Mouse (Mus musculus): ENCODE results near the gene Akap1. TPM values are rescaled to one million over a fixed set of nuclear protein-coding genes. Genes with fewer than 3 reads are reported as not detected.
A peak's percentile ranks its signal among the peaks of the same experiment; 100 is the strongest.

Akap1 gene
- total RNA-seq (2014; rRNA removed), result 53.2 and 60.7 TPM in 2 replicates
- polyA plus RNA-seq (2015; fragmentation: Nextera tagmentation; extraction: Ambion mirVana), result 24.5 and 28.6 TPM in 2 replicates

DNA sequence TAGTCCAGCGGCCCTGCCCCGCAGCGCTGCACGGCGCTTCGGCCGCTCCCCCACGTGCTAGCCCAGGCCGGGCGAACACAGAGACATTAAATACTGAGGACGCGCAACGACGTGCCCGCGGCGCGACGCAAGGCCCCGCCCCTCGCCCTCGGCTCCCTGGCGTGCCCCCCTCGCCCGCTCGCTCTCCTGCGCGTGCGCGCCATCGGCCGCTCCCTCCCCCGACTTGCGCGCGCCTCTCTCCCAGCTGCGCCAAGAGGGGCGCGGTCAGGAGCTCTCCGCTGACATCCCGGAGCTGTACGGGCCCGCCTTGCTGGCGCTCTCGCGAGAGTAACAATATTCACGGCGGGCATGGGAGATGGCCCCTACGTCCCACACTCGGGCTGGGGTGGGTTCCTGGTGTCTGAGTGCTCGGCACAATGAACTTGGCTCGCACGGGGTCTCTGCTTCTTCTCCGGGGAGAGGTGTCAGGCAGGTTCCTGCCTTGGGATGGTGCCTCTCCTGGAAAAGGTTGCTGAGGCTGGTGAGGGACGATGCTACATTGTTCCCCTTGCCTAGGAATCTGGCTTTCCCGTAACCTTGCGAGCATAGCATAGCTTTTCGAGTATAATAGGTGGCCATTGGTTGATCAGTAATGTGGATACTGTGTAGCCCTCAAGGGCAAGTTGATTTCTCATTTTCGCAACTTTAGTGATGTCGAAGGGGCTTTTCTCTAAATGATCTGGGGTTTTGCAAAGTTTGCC is at the start of gene Akap1:
Akap1 (minus strand) TSS at position 129 of the 740 bp plus-strand sequence.
- ATAC-seq, result peak; percentile 99
- peak; percentile 99 for DNase-seq
- Histone ChIP-seq H3K36me3 (ENCODE audit: insufficient read depth) (no peaks in the 10 kb centered on the region), H3K27ac (ENCODE audit: low read depth, low read length) (peak within 1 kb of the TSS; percentile 92), H3K27me3 (ENCODE audit: insufficient read depth, low read length) (no peaks in the 10 kb centered on the region), H3K9ac (peak within 1 kb of the TSS; percentile 74), H3K9me3 (ENCODE audit: low read length) (no peaks in the 10 kb centered on the region), H3K4me2 (ENCODE audit: low read depth) (peak within 1 kb of the TSS; percentile 99), H3K4me1 (ENCODE audit: insufficient read depth) (peaks cover 7% of the 10 kb centered on the region), H3K4me3 (ENCODE audit: low read depth, low read length) (peak within 1 kb of the TSS; percentile 71)
- WGBS, result 1% methylated on average over 57 of the region's 60 CpGs
- TF ChIP-seq CTCF (IDR thresholded peaks at IDR 0.05; ENCODE audit: low read depth), result no peak

GRCm38 (mm10) chr11:88909388-88910036 is 45.1 kb upstream of the Akap1 start:
- Histone ChIP-seq H3K4me2 (ENCODE audit: low read depth) (no peak overlapping the region), H3K4me3 (ENCODE audit: low read depth, low read length) (no peak overlapping the region), H3K9me3 (ENCODE audit: low read length) (no peaks in the 10 kb centered on the region), H3K4me1 (ENCODE audit: insufficient read depth) (no peaks in the 10 kb centered on the region), H3K27me3 (ENCODE audit: insufficient read depth, low read length) (no peaks in the 10 kb centered on the region), H3K36me3 (ENCODE audit: insufficient read depth) (no peaks in the 10 kb centered on the region), H3K27ac (ENCODE audit: low read depth, low read length) (no peak overlapping the region), H3K9ac (no peak overlapping the region)
- 72% methylated on average over 8 of the region's 8 CpGs for WGBS
- ATAC-seq, result no peak
- no peak for TF ChIP-seq CTCF (IDR thresholded peaks at IDR 0.05; ENCODE audit: low read depth)
- no peak for DNase-seq

DNA sequence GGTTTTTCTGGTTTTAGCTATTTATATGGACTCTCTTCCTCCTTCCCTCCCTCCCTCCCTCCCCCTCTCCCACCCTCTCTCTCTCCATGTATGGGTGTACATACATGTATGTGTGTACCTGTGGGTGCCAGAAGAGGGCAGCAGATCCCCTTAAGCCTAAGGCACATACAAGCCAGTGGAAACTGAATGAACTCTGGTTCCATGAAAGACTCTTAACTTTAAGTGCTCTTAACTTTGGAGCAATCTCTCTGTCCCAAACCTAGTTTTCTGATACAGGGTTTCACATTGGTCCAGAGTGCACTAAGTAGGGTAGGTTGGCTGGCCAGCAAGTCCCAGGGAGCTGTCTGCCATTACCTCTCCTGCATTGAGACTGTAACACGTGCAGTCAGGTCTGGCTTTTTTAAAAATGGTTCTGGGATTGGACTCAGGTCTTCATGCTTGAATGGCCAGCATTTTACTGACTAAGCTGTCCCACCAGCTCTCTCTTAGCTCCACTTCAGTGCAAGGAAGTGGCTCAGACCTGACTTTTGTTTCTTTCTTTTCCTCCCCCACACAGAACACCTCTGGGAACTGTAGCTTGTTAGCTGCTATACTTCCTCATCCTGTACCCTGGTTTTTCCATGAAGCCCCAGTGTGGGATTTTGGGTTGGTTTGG is 44.3 kb upstream of the Akap1 start:
- peak; percentile 66 for TF ChIP-seq CTCF (IDR thresholded peaks at IDR 0.05; ENCODE audit: low read depth)
- ATAC-seq, result peak; percentile 76
- 97% methylated on average over 1 of the region's 1 CpGs for WGBS

DNA sequence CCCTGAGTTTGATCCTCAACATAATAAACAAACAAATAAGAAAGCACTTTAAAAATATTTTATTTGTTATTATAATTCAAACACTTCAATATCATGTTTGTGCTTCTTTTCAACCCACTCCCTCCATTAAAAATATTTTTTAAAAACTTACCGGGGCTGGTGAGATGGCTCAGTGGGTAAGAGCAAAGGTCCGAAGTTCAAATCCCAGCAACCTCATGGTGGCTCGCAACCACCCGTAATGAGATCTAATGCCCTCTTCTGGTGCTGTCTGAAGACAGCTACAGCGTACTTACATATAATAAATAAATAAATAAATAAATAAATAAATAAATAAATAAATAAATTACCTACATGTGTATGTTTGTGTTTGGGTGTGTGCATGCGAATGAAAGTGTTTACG is 43.5 kb upstream of the Akap1 start:
- 95% methylated on average over 7 of the region's 7 CpGs for WGBS

More for the DNA sequence above, 44.3 kb upstream of the Akap1 start:
- H3K36me3 ChIP-seq (ENCODE audit: insufficient read depth), result no peaks in the 10 kb centered on the region
- no peaks in the 10 kb centered on the region for H3K27me3 ChIP-seq (ENCODE audit: insufficient read depth, low read length)
- no peaks in the 10 kb centered on the region for H3K9me3 ChIP-seq (ENCODE audit: low read length)
- no peak overlapping the region for H3K4me2 ChIP-seq (ENCODE audit: low read depth)
- no peak overlapping the region for H3K9ac ChIP-seq
- H3K4me3 ChIP-seq (ENCODE audit: low read depth, low read length), result no peak overlapping the region
- peak; percentile 49 for DNase-seq
- no peaks in the 10 kb centered on the region for H3K4me1 ChIP-seq (ENCODE audit: insufficient read depth)
- H3K27ac ChIP-seq (ENCODE audit: low read depth, low read length), result no peak overlapping the region

DNA sequence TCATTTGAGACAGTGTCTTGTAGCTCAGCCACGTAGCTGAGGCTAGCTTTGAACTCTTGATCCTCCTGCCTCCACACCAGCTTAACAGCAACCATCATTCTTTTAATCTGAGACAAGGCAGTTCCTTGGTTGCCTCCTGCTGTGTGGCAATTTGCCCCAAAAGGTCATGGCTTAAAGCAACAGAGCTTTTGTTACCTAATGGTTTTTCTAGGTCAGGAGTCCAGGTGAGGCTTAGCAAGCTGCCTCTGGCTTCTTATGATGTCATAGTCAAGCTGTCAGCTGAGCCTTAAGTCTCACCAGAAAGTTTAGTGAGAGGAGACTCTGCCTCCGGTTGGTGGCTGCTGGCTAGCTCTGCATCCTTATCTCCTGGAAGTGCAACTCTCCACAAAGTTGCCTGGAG is 41.2 kb upstream of the Akap1 start:
- Histone ChIP-seq H3K9me3 (ENCODE audit: low read length) (no peaks in the 10 kb centered on the region), H3K27me3 (ENCODE audit: insufficient read depth, low read length) (no peaks in the 10 kb centered on the region), H3K36me3 (ENCODE audit: insufficient read depth) (no peaks in the 10 kb centered on the region), H3K9ac (no peak overlapping the region), H3K4me2 (ENCODE audit: low read depth) (no peak overlapping the region), H3K27ac (ENCODE audit: low read depth, low read length) (no peak overlapping the region), H3K4me3 (ENCODE audit: low read depth, low read length) (no peak overlapping the region), H3K4me1 (ENCODE audit: insufficient read depth) (no peaks in the 10 kb centered on the region)
- WGBS, result 28% methylated on average over 2 of the region's 2 CpGs
- no peak for DNase-seq
- ATAC-seq, result no peak
- TF ChIP-seq CTCF (IDR thresholded peaks at IDR 0.05; ENCODE audit: low read depth), result no peak

More for the DNA sequence above, 43.5 kb upstream of the Akap1 start:
- DNase-seq (no peak), ATAC-seq (no peak)
- Histone ChIP-seq H3K9ac (no peak overlapping the region), H3K27ac (ENCODE audit: low read depth, low read length) (no peak overlapping the region), H3K4me2 (ENCODE audit: low read depth) (no peak overlapping the region), H3K36me3 (ENCODE audit: insufficient read depth) (no peaks in the 10 kb centered on the region), H3K9me3 (ENCODE audit: low read length) (no peaks in the 10 kb centered on the region), H3K4me1 (ENCODE audit: insufficient read depth) (no peaks in the 10 kb centered on the region), H3K4me3 (ENCODE audit: low read depth, low read length) (no peak overlapping the region), H3K27me3 (ENCODE audit: insufficient read depth, low read length) (no peaks in the 10 kb centered on the region)
- TF ChIP-seq CTCF (IDR thresholded peaks at IDR 0.05; ENCODE audit: low read depth), result no peak

DNA sequence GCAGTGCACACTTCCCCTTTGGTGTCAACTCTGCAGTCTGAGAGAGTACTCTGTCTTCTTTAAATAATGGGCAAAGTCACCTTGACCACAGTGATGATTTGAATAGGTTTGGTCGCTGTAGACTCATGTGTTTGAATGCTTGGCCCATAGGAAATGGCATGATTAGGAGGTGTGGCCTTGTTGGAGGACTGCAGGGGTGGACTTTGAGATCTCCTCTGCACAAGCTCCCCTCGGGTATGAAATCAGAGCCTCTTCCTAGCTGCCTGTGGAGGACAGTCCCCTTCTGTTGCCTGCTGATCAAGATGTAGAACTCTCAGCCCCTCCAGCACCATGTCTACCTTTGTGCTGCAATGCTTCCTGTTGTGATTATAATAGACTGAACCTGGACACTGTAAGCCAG is 39.7 kb upstream of the Akap1 start:
- WGBS, result 75% methylated on average over 2 of the region's 2 CpGs
- Histone ChIP-seq H3K27me3 (ENCODE audit: insufficient read depth, low read length) (no peaks in the 10 kb centered on the region), H3K9me3 (ENCODE audit: low read length) (no peaks in the 10 kb centered on the region), H3K9ac (no peak overlapping the region), H3K4me1 (ENCODE audit: insufficient read depth) (no peaks in the 10 kb centered on the region), H3K27ac (ENCODE audit: low read depth, low read length) (no peak overlapping the region), H3K36me3 (ENCODE audit: insufficient read depth) (no peaks in the 10 kb centered on the region), H3K4me2 (ENCODE audit: low read depth) (no peak overlapping the region), H3K4me3 (ENCODE audit: low read depth, low read length) (no peak overlapping the region)
- ATAC-seq, result no peak
- DNase-seq, result no peak
- TF ChIP-seq CTCF (IDR thresholded peaks at IDR 0.05; ENCODE audit: low read depth), result no peak

GRCm38 (mm10) chr11:88902762-88903161 is 38.4 kb upstream of the Akap1 start:
- Histone ChIP-seq H3K27ac (ENCODE audit: low read depth, low read length) (no peak overlapping the region), H3K27me3 (ENCODE audit: insufficient read depth, low read length) (no peaks in the 10 kb centered on the region), H3K9ac (no peak overlapping the region), H3K4me1 (ENCODE audit: insufficient read depth) (no peaks in the 10 kb centered on the region), H3K4me2 (ENCODE audit: low read depth) (no peak overlapping the region), H3K36me3 (ENCODE audit: insufficient read depth) (no peaks in the 10 kb centered on the region), H3K9me3 (ENCODE audit: low read length) (no peaks in the 10 kb centered on the region), H3K4me3 (ENCODE audit: low read depth, low read length) (no peak overlapping the region)
- no peak for TF ChIP-seq CTCF (IDR thresholded peaks at IDR 0.05; ENCODE audit: low read depth)
- no peak for DNase-seq
- no peak for ATAC-seq
- WGBS, result 86% methylated on average over 6 of the region's 6 CpGs

Data from forebrain, postnatal 0 days (tissue).